Mouse (Mus musculus) lung, postnatal 0 days (tissue): ENCODE data around the gene Tnfrsf11a.

ENCODE experiments used
- CTCF ChIP-seq: IDR thresholded peaks from 2 replicates; pipeline ENCODE4 v1.5.1; 2016; ENCODE audit warnings: antibody characterized with exemption, mild to moderate bottlenecking
- EP300 ChIP-seq: IDR thresholded peaks from 2 replicates; pipeline ENCODE4 v1.6.1; 2016; ENCODE audit warnings: antibody characterized with exemption, mild to moderate bottlenecking, control low read depth

GRCm38 (mm10) chr1:105824980-105825379 is 44.5 kb downstream of the Tnfrsf11a start:
- TF ChIP-seq CTCF = no peak
- TF ChIP-seq EP300 = no peak
